Comparison of ENCODE assay signal across 8 mouse cellular contexts in genomic region chr15:77359486-77359885, GRCm38 (mm10). TPM values are rescaled to one million over a fixed set of nuclear protein-coding genes. Genes with fewer than 3 reads are reported as not detected.
DNase-seq lines count a peak whose midpoint lies in the region; ATAC-seq and TF ChIP-seq lines count a peak whose summit lies in the region.
"Had no signal": no experiment of that assay in that cellular context is flagged by ENCODE, and none has a peak within 500 bp of the region (broad histone marks: within the 10 kb centered on the region; RNA-seq: fewer than 3 reads in every experiment).

No protein-coding gene starts in this region.

- H3K4me2 ChIP-seq in embryonic facial prominence, embryonic 11.5 days (ENCODE audit: low read depth, low read length) = no peak overlapping the region
- no peak overlapping the region for H3K4me2 ChIP-seq in limb, embryonic 11.5 days (ENCODE audit: low read depth, severe bottlenecking)
- no peak overlapping the region; the same call in 1 of the 2 replicates for H3K4me2 ChIP-seq in stomach, embryonic 15.5 days

- peaks cover 88% of the 10 kb centered on the region for H3K4me1 ChIP-seq in E14TG2a.4 (replicated peaks; ENCODE audit: low read depth, low read length)
- peaks cover 6% of the 10 kb centered on the region for H3K4me1 ChIP-seq in embryonic facial prominence, embryonic 11.5 days (ENCODE audit: control insufficient read depth, insufficient read depth, low read length)
- peaks cover 13% of the 10 kb centered on the region for H3K4me1 ChIP-seq in limb, embryonic 11.5 days (ENCODE audit: control insufficient read depth, insufficient read depth, low read length)
- peaks cover 27% of the 10 kb centered on the region for H3K4me1 ChIP-seq in stomach, embryonic 15.5 days

- DNase-seq in embryonic facial prominence, embryonic 11.5 days (ENCODE audit: low spot score) = no peak
- peak; percentile 75 to 78 for DNase-seq in heart, postnatal 10 days
- DNase-seq in limb, embryonic 11.5 days (ENCODE audit: low spot score) = no peak
- DNase-seq in left cerebral cortex, adult 11 months (ENCODE audit: low spot score) = no peak
- DNase-seq in T-cell, adult 2 months (ENCODE audit: low spot score) = no peak
- DNase-seq: lung, embryonic 14.5 days had no signal

- WGBS in embryonic facial prominence, embryonic 11.5 days = 62% methylated on average over 9 of the region's 9 CpGs
- WGBS in limb, embryonic 11.5 days = 74% methylated on average over 9 of the region's 9 CpGs
- 63% methylated on average over 9 of the region's 9 CpGs for WGBS in stomach, embryonic 15.5 days

- H3K9ac ChIP-seq in embryonic facial prominence, embryonic 11.5 days (replicated peaks; ENCODE audit: low read length) = peak overlapping the region; percentile 73
- H3K9ac ChIP-seq in limb, embryonic 11.5 days (ENCODE audit: low read length) = 0 out of 2 replicates have a peak overlapping the region, but pooled peaks have one; percentile 5
- H3K9ac ChIP-seq in stomach, embryonic 15.5 days = no peak overlapping the region

- H3K27me3 ChIP-seq in E14TG2a.4 (ENCODE audit: insufficient read depth, low read length) = no peaks in the 10 kb centered on the region
- no peaks in the 10 kb centered on the region for H3K27me3 ChIP-seq in embryonic facial prominence, embryonic 11.5 days (ENCODE audit: control insufficient read depth, insufficient read depth, low read length)
- no peaks in the 10 kb centered on the region for H3K27me3 ChIP-seq in limb, embryonic 11.5 days (ENCODE audit: control insufficient read depth, insufficient read depth, low read length)
- H3K27me3 ChIP-seq in stomach, embryonic 15.5 days (replicated peaks) = no peaks in the 10 kb centered on the region

- peak overlapping the region; percentile 87 for H3K27ac ChIP-seq in embryonic facial prominence, embryonic 11.5 days (replicated peaks; ENCODE audit: low read depth, low read length)
- H3K27ac ChIP-seq in limb, embryonic 11.5 days (replicated peaks; ENCODE audit: low read depth, low read length) = no peak overlapping the region
- peak overlapping the region; percentile 59; the same call in 1 of the 2 replicates for H3K27ac ChIP-seq in stomach, embryonic 15.5 days

- intact Hi-C loops in heart, postnatal 10 days (cut with DNase I) = loop anchor here (5.0 kb wide), 1 partner anchor 207 kb away; no protein-coding TSS in a partner anchor

- H3K9me3 ChIP-seq in E14TG2a.4 (ENCODE audit: low read length) = no peaks in the 10 kb centered on the region
- H3K9me3 ChIP-seq in embryonic facial prominence, embryonic 11.5 days (replicated peaks; ENCODE audit: control insufficient read depth, low read length) = no peaks in the 10 kb centered on the region
- H3K9me3 ChIP-seq in limb, embryonic 11.5 days (ENCODE audit: control insufficient read depth, low read length) = no peaks in the 10 kb centered on the region
- no peaks in the 10 kb centered on the region for H3K9me3 ChIP-seq in stomach, embryonic 15.5 days

- H3K4me3 ChIP-seq in E14TG2a.4 (replicated peaks; ENCODE audit: low read length) = peak overlapping the region; percentile 87
- no peak overlapping the region for H3K4me3 ChIP-seq in embryonic facial prominence, embryonic 11.5 days (ENCODE audit: low read depth, low read length)
- H3K4me3 ChIP-seq in limb, embryonic 11.5 days (ENCODE audit: low read depth, low read length) = no peak overlapping the region
- H3K4me3 ChIP-seq in stomach, embryonic 15.5 days (replicated peaks) = no peak overlapping the region

- no peak for TF ChIP-seq CTCF in E14TG2a.4 (conservative IDR thresholded peaks at IDR 0.05; ENCODE audit: low read length)

- H3K36me3 ChIP-seq in E14TG2a.4 (ENCODE audit: insufficient read depth, low read length) = peaks cover 19% of the 10 kb centered on the region
- H3K36me3 ChIP-seq in embryonic facial prominence, embryonic 11.5 days (replicated peaks; ENCODE audit: control insufficient read depth, insufficient read depth, low read depth, low read length) = no peaks in the 10 kb centered on the region
- no peaks in the 10 kb centered on the region for H3K36me3 ChIP-seq in limb, embryonic 11.5 days (ENCODE audit: control insufficient read depth, insufficient read depth, low read length)
- H3K36me3 ChIP-seq in stomach, embryonic 15.5 days = no peaks in the 10 kb centered on the region

- no peak for ATAC-seq in embryonic facial prominence, embryonic 11.5 days (replicated peaks; ENCODE audit: insufficient number of reproducible peaks, low FRiP score, low TSS enrichment, low read depth)
- ATAC-seq in limb, embryonic 11.5 days (ENCODE audit: insufficient number of reproducible peaks, low FRiP score, low TSS enrichment, low read depth) = no peak
- ATAC-seq in stomach, embryonic 15.5 days (ENCODE audit: insufficient read depth, low FRiP score, low read depth) = no peak

RNA-seq across cellular contexts. Expression of gene Apol7a, which starts 39.4 kb away (rescaled TPM):
- polyA plus RNA-seq in embryonic facial prominence, embryonic 11.5 days (2014; fragmentation: Nextera tagmentation; extraction: Ambion mirVana) = not detected in 2 replicates
- total RNA-seq in heart, postnatal 10 days (2021) = under 1 TPM; 0.17 to 0.34 TPM
- not detected in 2 replicates for polyA plus RNA-seq in limb, embryonic 11.5 days (2014; fragmentation: Nextera tagmentation; extraction: Ambion mirVana)
- polyA plus RNA-seq in stomach, embryonic 15.5 days (2015; fragmentation: Nextera tagmentation; extraction: Ambion mirVana) = 4.6 and 4.9 TPM in 2 replicates
- polyA plus RNA-seq: lung, embryonic 14.5 days had no signal

RNA-seq across cellular contexts. Expression of gene Apol9a, which starts 51.4 kb away (rescaled TPM):
- not detected in 2 replicates for polyA plus RNA-seq in embryonic facial prominence, embryonic 11.5 days (2014; fragmentation: Nextera tagmentation; extraction: Ambion mirVana)
- under 1 TPM in 1 of 2 experiments, not detected in 1; 0.17 TPM for total RNA-seq in heart, postnatal 10 days (2021)
- polyA plus RNA-seq in limb, embryonic 11.5 days (2014; fragmentation: Nextera tagmentation; extraction: Ambion mirVana) = not detected in 2 replicates
- 0.14 and 0.27 TPM in 2 replicates for polyA plus RNA-seq in stomach, embryonic 15.5 days (2015; fragmentation: Nextera tagmentation; extraction: Ambion mirVana)
- polyA plus RNA-seq: lung, embryonic 14.5 days had no signal

RNA-seq across cellular contexts. Expression of gene Rbfox2, which starts 52.7 kb away (rescaled TPM):
- polyA plus RNA-seq in embryonic facial prominence, embryonic 11.5 days (2014; fragmentation: Nextera tagmentation; extraction: Ambion mirVana) = 81.9 and 85.1 TPM in 2 replicates
- 100 to 1,000 TPM; 134 to 153 TPM for total RNA-seq in heart, postnatal 10 days (2021)
- 71.5 and 74.2 TPM in 2 replicates for polyA plus RNA-seq in limb, embryonic 11.5 days (2014; fragmentation: Nextera tagmentation; extraction: Ambion mirVana)
- 54.2 and 56.8 TPM in 2 replicates for polyA plus RNA-seq in stomach, embryonic 15.5 days (2015; fragmentation: Nextera tagmentation; extraction: Ambion mirVana)

Comparison
In these comparisons a context has a peak if more than half of its experiments do, and no peak if none do; other contexts are left out.
1. DNase-seq: peak in heart, postnatal 10 days (2 of 2); none in embryonic facial prominence, embryonic 11.5 days (single experiment), limb, embryonic 11.5 days (single experiment), left cerebral cortex, adult 11 months (single experiment) and T-cell, adult 2 months (single experiment).